Mouse (Mus musculus) C2C12 (cell line): ENCODE results near the gene Abr.

Source experiments
- CTCF ChIP-seq: IDR thresholded peaks from one replicate; pipeline ENCODE4 v1.5.1; 2011; ENCODE audit not compliant: control insufficient read depth, insufficient read depth, insufficient read length
- MAX ChIP-seq: IDR thresholded peaks from one replicate; pipeline ENCODE4 v1.6.1; 2011; ENCODE audit warnings: mild to moderate bottlenecking, control low read depth
- USF1 ChIP-seq: IDR thresholded peaks from one replicate; pipeline ENCODE4 v1.6.1; 2011; ENCODE audit warnings: low read depth, mild to moderate bottlenecking, control low read depth, moderate library complexity

DNA sequence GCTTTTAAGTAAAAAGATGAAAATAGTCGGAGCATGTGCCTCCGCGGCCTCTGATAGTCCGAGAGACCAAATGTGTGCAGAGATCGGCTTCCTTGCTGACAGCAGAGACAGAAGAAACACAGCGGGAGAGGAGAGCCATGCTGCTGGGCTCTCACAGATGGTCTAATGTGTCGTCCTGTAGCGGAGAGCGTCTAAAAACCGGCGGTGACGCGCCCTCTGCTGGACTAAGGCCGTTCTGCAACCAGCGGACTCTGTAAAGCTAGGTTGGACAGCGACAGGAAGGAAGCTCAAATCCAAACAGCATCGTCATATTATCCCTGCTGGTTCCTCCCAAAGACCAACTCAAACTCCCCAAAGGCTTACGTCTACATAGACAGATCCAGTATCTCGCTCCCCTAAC, 23.8 kb upstream of the Abr start:
- peak; percentile 93 for TF ChIP-seq CTCF
- no peak for TF ChIP-seq USF1
- peak; percentile 58 for TF ChIP-seq MAX
